Mouse (Mus musculus) myocyte (in vitro differentiated cells): Measurements from ENCODE around the gene Wsb1. TPM values are rescaled to one million over a fixed set of nuclear protein-coding genes. Genes with fewer than 3 reads are reported as not detected.

Experiments
- H3K27me3 ChIP-seq: one replicate; pipeline ENCODE4 v1.6.1; 2011; ENCODE audit not compliant: control insufficient read depth, insufficient read depth, insufficient read length
- H3K36me3 ChIP-seq: one replicate; pipeline ENCODE4 v1.6.1; 2011; ENCODE audit not compliant: control insufficient read depth, insufficient read depth
- H3K4me2 ChIP-seq: one replicate; pipeline ENCODE4 v1.6.1; 2011; ENCODE audit warnings: low read depth, control low read depth
- H3K4me3 ChIP-seq: one replicate; pipeline ENCODE4 v1.5.1; 2011; ENCODE audit warnings: mild to moderate bottlenecking, control low read depth, moderate library complexity
- H3K79me2 ChIP-seq: one replicate; pipeline ENCODE4 v1.6.1; 2011; ENCODE audit not compliant: control insufficient read depth, insufficient read depth
- H3ac ChIP-seq: one replicate; pipeline ENCODE4 v1.6.1; 2011; ENCODE audit not compliant: control insufficient read depth, insufficient read length
- CEBPB ChIP-seq: IDR thresholded peaks from 2 replicates; pipeline ENCODE4 v1.6.1; 2011; ENCODE audit warnings: mild to moderate bottlenecking, moderate library complexity; ENCODE audit not compliant: poor library complexity, insufficient read depth, severe bottlenecking
- E2F4 ChIP-seq: IDR thresholded peaks from one replicate; pipeline ENCODE4 v1.6.1; 2011; ENCODE audit warnings: mild to moderate bottlenecking, control low read depth, moderate library complexity; ENCODE audit not compliant: insufficient read depth
- MAX ChIP-seq: IDR thresholded peaks from one replicate; pipeline ENCODE4 v1.6.1; 2011; ENCODE audit warnings: low read depth, mild to moderate bottlenecking, control low read depth
- MYOD1 ChIP-seq, 3 experiments: IDR thresholded peaks; one replicate each; pipeline ENCODE4 v1.6.1; 2011; ENCODE audit warnings: control low read depth in 2 of 3, low read depth in 2 of 3, mild to moderate bottlenecking in 2 of 3, moderate library complexity in 1 of 3; ENCODE audit not compliant: insufficient read length in 2 of 3, control insufficient read depth in 1 of 3
- MYOG ChIP-seq, 3 experiments: IDR thresholded peaks; one replicate each; pipeline ENCODE4 v1.6.1; 2011; ENCODE audit warnings: control low read depth in 2 of 3, low read depth in 2 of 3, mild to moderate bottlenecking in 2 of 3; ENCODE audit not compliant: insufficient read length in 2 of 3, control insufficient read depth in 1 of 3, insufficient read depth in 1 of 3
- POLR2A ChIP-seq: IDR thresholded peaks from one replicate; pipeline ENCODE4 v1.6.1; 2011; ENCODE audit warnings: low read depth, mild to moderate bottlenecking, control low read depth, moderate library complexity; ENCODE audit not compliant: insufficient read length
- POLR2AphosphoS2 ChIP-seq: IDR thresholded peaks from one replicate; pipeline ENCODE4 v1.6.1; 2011; ENCODE audit warnings: low read depth, control low read depth; ENCODE audit not compliant: insufficient read length
- REST ChIP-seq: IDR thresholded peaks from one replicate; pipeline ENCODE4 v1.6.1; 2011; ENCODE audit warnings: mild to moderate bottlenecking, control low read depth, moderate library complexity; ENCODE audit not compliant: insufficient read depth, insufficient read length
- SRF ChIP-seq: IDR thresholded peaks from one replicate; pipeline ENCODE4 v1.6.1; 2011; ENCODE audit warnings: low read depth; ENCODE audit not compliant: control insufficient read depth, insufficient read length
- TCF12 ChIP-seq: IDR thresholded peaks from one replicate; pipeline ENCODE4 v1.6.1; 2011; ENCODE audit warnings: mild to moderate bottlenecking, control low read depth; ENCODE audit not compliant: poor library complexity, insufficient read depth, severe bottlenecking
- TCF3 ChIP-seq: IDR thresholded peaks from one replicate; pipeline ENCODE4 v1.6.1; 2011; ENCODE audit warnings: low read depth, control low read depth; ENCODE audit not compliant: insufficient read length
- USF1 ChIP-seq: IDR thresholded peaks from one replicate; pipeline ENCODE4 v1.6.1; 2011; ENCODE audit warnings: low read depth, mild to moderate bottlenecking, control low read depth, moderate library complexity
- polyA plus RNA-seq: library from polyadenylated mRNA; unstranded; fragments of >200 nt; fragmentation: generic; extraction: Trizol; gene quantifications from one replicate; pipeline ENCODE4 v1.2.1, GENCODE M21; 2012; ENCODE audit warnings: missing spikeins

Gene Wsb1
- polyA plus RNA-seq, 1 experiment, result 35.1 TPM

DNA sequence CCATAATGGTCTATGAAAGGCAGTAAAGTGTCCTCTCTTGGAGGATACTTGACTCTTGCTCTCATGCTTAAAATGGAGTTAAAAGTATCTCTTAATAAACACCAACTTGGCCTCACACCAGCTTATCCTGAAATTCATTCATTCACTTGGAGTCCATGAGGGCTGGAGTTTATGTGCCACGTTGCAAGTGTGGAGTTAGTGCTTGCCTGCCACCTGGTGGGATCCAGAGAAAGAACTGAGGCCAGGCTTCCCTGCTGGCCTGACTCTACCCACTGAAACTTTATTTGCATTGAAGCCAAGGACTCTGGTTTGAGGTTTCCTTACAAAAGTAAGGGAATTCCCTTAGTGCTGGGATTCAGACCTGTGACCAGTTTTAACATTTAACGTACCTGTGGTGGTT, 36.0 kb upstream of the Wsb1 start:
- H3K4me2 ChIP-seq, result no peak overlapping the region
- H3ac ChIP-seq, result no peak overlapping the region
- H3K79me2 ChIP-seq, result no peaks in the 10 kb centered on the region
- no peak overlapping the region for H3K4me3 ChIP-seq
- no peak for TF ChIP-seq MYOG (IDR thresholded peaks at IDR 0.05; ENCODE audit: control insufficient read depth in 1 of 3, insufficient read depth in 1 of 3, insufficient read length in 2 of 3, low read depth in 2 of 3)
- no peak for TF ChIP-seq POLR2A
- no peak for TF ChIP-seq REST
- no peak for TF ChIP-seq TCF12
- no peak for TF ChIP-seq MYOD1 (IDR thresholded peaks at IDR 0.05; ENCODE audit: control insufficient read depth in 1 of 3, insufficient read length in 2 of 3, low read depth in 2 of 3)
- TF ChIP-seq E2F4, result no peak
- no peaks in the 10 kb centered on the region for H3K36me3 ChIP-seq
- H3K27me3 ChIP-seq, result no peaks in the 10 kb centered on the region

DNA sequence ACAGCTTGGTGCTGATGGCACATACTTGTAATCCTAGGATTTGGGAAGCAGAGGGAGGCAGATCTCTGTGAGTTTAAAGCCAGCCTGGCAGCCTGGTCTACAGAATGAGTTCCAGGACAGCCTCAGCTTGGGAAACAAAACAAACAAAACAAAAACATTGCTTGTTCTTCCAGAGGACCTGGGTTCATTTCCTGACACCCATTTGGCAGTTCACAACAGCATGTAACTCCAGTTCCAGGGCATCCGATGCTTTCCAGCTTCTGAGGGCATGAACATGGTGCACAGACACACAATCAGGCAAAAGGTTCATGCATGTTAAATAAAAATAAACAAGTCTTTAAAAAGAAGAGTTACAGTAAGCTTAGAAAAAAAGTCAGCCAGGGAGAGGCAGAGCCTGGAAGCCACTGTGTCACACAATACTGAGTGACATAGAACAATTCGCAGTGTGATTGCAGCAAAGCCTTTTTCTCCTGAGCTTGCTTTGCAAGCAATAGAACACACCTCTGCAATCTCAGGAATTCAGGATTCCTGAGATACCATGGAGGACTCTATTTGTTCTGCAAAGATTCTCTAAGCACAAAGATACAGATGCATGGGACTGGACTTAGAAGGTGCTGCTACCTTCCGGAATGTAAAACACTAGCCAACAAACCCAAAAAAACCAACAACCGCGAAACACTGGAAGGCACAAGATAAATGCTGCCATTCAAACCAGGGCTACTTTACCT, 34.6 kb upstream of the Wsb1 start:
- H3K27me3 ChIP-seq, result no peaks in the 10 kb centered on the region
- no peaks in the 10 kb centered on the region for H3K36me3 ChIP-seq
- H3K79me2 ChIP-seq, result no peaks in the 10 kb centered on the region
- no peak overlapping the region for H3ac ChIP-seq
- no peak overlapping the region for H3K4me2 ChIP-seq
- TF ChIP-seq MYOD1 (IDR thresholded peaks at IDR 0.05; ENCODE audit: control insufficient read depth in 1 of 3, insufficient read length in 2 of 3, low read depth in 2 of 3) (no peak), POLR2AphosphoS2 (no peak), USF1 (no peak), CEBPB (no peak)
- H3K4me3 ChIP-seq, result no peak overlapping the region

DNA sequence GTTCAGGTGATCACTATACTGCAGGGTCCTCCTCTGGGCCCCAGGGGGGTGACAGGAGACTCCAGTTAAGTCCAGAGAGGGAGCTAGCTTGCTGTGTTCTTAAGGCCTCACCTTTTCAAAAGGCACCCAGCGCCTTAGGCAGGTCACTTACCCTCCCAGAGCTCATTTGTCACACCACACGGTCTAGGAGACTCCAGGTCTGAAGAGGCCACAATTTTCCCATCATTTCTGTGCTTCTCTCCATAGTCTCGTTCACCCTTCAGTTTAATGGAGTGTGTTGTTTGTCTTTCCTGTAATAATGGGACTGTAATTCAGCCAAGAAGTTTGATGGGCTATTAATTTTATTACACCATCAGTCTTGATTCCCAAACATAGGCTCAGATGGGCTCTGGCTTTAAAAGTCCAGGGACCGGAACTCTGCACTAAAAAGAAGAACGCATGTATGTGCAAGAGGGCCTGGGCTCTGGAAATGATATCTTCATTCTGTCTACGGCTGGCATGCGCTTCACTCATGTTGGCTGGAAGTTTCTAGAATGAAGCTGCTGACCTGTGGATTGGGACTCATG, 33.9 kb upstream of the Wsb1 start:
- Histone ChIP-seq H3K4me3 (no peak overlapping the region), H3ac (no peak overlapping the region), H3K36me3 (no peaks in the 10 kb centered on the region), H3K27me3 (no peaks in the 10 kb centered on the region), H3K79me2 (no peaks in the 10 kb centered on the region), H3K4me2 (no peak overlapping the region)
- TF ChIP-seq TCF3 (no peak), MYOG (IDR thresholded peaks at IDR 0.05; ENCODE audit: control insufficient read depth in 1 of 3, insufficient read depth in 1 of 3, insufficient read length in 2 of 3, low read depth in 2 of 3) (no peak), POLR2AphosphoS2 (no peak), REST (no peak), TCF12 (no peak), MYOD1 (IDR thresholded peaks at IDR 0.05; ENCODE audit: control insufficient read depth in 1 of 3, insufficient read length in 2 of 3, low read depth in 2 of 3) (no peak), CEBPB (no peak), SRF (no peak), USF1 (no peak), POLR2A (no peak), MAX (no peak)

DNA sequence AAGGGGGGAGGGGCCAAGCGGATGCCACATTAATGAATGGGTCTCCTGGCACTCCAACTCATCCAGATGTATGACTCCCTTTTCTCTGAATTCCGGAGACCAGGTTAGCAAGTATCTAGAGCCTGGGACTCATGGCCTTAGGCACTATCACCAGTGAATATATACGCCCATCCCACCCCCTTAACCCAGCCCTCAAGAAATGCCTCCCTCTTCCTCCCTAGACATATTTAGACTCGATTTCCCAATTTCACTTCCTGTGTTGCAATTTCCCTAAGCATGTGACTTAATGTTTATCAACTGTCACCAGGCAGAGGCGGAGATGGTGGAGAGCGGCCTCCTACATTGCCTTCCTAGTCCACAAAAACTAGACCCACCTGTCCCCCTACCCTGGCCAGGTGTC, 33.0 kb upstream of the Wsb1 start:
- Histone ChIP-seq H3K4me3 (no peak overlapping the region), H3K79me2 (no peaks in the 10 kb centered on the region), H3ac (no peak overlapping the region), H3K4me2 (no peak overlapping the region), H3K36me3 (no peaks in the 10 kb centered on the region), H3K27me3 (no peaks in the 10 kb centered on the region)
- TF ChIP-seq MYOG (IDR thresholded peaks at IDR 0.05; ENCODE audit: control insufficient read depth in 1 of 3, insufficient read depth in 1 of 3, insufficient read length in 2 of 3, low read depth in 2 of 3) (no peak), SRF (no peak), CEBPB (no peak), MAX (no peak), REST (no peak)

DNA sequence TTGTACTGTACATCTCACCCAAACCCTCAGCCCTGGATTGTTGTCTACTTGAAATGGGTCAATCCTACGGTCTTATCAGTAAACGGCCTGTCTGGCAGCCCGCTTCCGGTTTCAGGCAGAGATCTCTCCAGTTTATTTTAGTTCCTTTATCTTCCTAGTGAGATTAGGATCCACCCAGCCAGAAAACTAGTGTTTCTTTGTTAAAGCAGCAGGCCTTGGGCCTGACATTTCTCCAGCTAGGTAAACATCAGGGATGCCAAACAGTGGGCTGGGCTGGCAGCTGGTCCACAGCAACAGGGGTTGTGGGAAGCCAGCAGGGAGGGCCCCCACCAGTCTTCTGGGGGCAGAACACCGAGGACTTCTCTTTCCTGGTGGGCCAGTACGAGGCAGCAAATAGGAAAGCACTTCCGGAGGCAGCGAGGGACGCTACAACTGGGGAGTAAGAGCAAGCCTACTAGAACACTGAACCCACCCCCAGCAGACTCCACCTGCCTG, 31.9 kb upstream of the Wsb1 start:
- H3K27me3 ChIP-seq, result no peaks in the 10 kb centered on the region
- no peaks in the 10 kb centered on the region for H3K36me3 ChIP-seq
- H3K4me2 ChIP-seq, result no peak overlapping the region
- no peak overlapping the region for H3ac ChIP-seq
- no peaks in the 10 kb centered on the region for H3K79me2 ChIP-seq
- no peak for TF ChIP-seq MYOG (IDR thresholded peaks at IDR 0.05; ENCODE audit: control insufficient read depth in 1 of 3, insufficient read depth in 1 of 3, insufficient read length in 2 of 3, low read depth in 2 of 3)
- no peak for TF ChIP-seq SRF
- TF ChIP-seq E2F4, result no peak
- no peak for TF ChIP-seq MYOD1 (IDR thresholded peaks at IDR 0.05; ENCODE audit: control insufficient read depth in 1 of 3, insufficient read length in 2 of 3, low read depth in 2 of 3)
- no peak for TF ChIP-seq CEBPB
- TF ChIP-seq POLR2AphosphoS2, result no peak
- no peak for TF ChIP-seq TCF12
- TF ChIP-seq TCF3, result no peak
- no peak for TF ChIP-seq POLR2A
- TF ChIP-seq USF1, result no peak
- H3K4me3 ChIP-seq, result no peak overlapping the region
